Mouse (Mus musculus) hindlimb bud, embryonic 11.5 days (tissue): Measurements from ENCODE around the gene Rsrc2.
"Not testable (repeated sequence)": the region's sequence is repeated elsewhere in the genome, so short reads cannot be mapped to it uniquely, and the experiment has no call there.

ENCODE experiments used
- DNase-seq: peaks from one replicate; pipeline ENCODE4 v3.0.0-alpha.2; 2012; ENCODE audit warnings: low read depth, low spot score; ENCODE audit errors: extremely low spot score

Rsrc2 gene

GRCm38 (mm10) chr5:123749065-123750064, at the start of gene Rsrc2, which contains the start of gene Kntc1:
Gene Rsrc2, minus strand, starts transcription at chr5:123749414.
Gene Kntc1, plus strand, starts transcription at chr5:123749716.
- peak; percentile 97 for DNase-seq

GRCm38 (mm10) chr5:123793081-123793480, 43.9 kb upstream of the Rsrc2 start:
- DNase-seq: no peak

DNA sequence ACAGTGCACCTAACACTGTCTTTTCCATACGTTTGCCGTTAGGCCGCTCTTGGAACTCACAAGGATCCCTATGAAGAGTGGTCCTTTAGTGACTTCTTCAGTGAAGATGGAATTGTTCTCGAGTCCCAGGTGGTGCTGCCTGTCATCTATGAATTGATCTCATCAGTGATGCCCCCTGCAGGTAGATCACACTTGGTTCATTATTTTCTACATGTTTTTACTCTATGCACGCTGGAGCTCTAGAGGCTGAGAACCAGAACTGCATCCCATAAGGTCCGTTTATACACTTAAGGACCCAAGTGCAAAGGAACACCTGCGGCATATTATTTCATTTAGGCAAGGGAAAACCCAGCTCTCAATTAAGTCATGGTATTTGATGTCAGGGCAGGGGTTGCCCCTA, 39.8 kb upstream of the Rsrc2 start:
- DNase-seq: no peak

DNA sequence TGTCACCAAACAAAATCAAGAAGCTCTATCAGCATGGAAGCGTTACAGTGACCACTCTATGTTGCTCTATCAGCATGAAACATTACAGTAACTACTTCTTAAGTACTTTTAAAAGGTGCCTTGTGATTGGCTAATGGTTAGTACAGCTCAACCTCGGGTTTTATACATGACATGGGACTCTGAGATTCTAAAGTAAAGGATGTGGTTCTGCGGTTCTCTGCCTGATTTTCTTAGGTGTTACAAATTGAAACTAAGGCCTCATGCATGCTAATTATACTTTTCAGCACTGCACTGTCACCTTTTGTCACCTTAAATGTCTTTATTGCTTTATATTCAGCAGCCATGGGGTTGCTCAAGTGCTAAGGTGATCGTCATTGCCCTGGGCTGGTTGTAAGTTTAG, 32.6 kb upstream of the Rsrc2 start:
- DNase-seq: no peak

GRCm38 (mm10) chr5:123780716-123781115, 31.5 kb upstream of the Rsrc2 start:
- DNase-seq: no peak

DNA sequence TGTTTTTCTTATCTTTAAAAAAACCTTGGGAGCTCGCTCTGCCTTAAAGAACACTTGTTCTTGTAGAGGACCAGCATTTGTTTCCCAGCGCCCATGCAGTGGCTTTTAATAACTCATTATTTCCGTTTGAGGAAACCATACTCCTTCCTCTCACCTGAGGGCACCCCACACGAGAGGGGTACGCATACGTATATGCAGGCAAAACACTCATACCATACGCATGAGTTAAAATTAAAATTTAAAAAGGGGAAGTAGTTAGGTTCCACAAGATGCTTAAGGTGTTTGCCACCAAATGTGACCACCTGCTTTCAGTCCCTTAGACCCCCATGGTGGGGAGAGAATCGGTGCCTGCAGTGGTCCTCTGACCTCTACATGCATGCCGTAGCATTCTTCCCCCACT, 24.2 kb upstream of the Rsrc2 start:
- DNase-seq: no peak

DNA sequence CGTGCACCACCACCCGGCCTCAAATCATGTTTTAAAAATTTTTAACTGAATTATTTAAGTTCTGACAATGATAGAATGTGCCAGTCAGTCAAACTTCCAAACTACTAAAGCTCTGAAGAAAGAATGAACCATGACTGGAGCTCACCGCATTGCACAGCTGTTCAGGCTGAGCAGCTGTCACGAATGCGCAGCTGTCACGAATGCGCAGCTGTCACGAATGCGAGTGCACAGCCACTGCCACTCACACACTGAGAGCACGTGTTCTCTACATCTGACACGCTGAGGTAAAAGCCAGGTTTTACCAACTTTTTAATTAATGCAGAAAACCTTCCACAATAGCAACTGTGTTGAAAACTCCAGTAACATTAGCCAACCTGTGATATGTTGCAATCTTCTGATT, 17.2 kb upstream of the Rsrc2 start:
- not testable (repeated sequence) for DNase-seq

DNA sequence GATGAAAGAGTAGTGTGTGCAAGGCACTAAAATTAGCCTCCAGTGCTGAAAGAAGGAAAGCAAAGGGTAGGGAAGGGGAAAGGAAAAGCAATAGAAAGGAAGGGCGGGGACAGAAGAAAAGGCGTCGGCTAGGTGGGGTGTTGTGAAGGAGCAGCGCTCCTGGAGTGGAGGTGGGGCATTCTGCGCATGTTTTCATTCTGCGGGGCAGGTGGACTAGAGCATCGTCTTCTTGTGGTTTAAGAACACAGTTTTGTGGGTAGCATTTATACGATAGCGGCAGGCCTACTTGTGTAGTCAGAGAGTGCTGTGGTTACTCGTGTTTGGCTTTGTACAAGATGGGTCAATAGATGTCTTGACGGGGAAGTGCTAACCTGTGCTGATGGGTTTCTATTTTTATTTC, 16.3 kb upstream of the Rsrc2 start:
- DNase-seq: no peak

DNA sequence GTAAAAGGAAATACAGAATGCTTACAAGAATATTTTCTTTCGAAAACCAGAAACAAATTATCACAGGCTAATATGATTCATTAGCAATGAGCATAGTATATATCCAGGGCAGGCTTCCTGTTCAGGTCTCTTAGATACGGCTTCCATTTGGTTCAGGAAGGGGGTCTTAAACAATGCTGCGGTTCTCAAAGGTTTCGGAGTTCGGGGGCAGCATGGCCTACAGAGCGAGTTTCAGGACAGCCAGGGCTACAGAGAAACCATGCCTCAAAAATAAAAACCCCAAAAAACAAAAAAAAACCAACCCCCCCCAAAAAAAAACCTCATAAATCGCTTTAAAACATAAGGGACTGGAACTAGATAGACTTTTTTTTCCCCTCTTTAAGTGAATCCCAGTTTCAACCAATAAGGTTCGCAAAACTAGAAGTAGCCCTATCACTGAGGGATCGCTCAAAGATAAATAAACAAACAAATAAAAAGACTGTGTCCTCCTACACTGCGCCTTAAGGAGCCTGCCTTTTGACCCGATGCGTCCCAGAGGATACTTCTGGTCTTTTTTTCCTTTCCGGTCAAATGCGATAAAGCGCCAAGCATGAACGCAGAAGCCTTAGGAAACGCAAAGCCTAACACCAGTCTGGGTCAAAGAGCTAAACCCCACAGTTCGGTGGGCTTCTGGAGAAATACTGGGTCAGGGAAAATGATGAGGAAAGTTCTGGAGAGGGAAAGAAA, 712 bp downstream of the Rsrc2 start:
- DNase-seq: no peak

DNA sequence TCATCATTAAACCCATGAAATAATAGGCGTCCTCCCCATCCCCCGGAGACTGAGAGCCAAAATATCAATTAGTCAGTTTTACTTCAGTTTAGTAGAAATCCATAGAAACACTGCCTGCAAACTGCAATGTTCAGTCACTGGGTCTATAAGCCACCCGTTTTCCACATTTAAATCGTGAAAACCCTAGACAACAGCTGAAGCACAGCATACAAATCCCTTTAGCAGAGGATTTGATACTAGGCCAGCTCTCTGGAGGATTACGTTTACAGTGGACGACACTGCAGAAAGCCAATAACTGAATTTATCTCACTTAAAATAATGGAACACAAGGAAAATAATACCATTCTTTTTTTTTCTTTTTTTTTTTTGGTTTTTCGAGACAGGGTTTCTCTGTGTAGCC, 1.6 kb downstream of the Rsrc2 start:
- DNase-seq: no peak

DNA sequence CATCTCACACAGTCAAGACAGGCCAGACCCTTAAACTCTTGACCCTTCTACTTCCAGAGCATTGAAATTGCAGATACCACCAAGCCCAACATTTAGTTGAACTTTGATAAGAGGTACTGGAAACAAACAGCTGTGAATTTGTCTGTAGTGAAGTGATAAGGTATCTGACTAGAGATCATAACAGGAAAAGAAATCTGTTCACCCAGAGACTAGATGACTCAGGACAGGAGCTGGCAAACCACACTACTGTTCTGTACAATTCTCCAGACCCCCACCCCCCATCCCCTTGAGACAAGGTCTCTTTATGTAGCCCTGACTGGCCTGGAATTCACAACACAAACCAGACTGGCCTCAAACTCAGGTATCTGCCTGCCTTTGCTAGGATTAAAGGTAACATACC, 3.0 kb downstream of the Rsrc2 start:
- no peak for DNase-seq

GRCm38 (mm10) chr5:123744358-123744757, 4.9 kb downstream of the Rsrc2 start:
- no peak for DNase-seq

DNA sequence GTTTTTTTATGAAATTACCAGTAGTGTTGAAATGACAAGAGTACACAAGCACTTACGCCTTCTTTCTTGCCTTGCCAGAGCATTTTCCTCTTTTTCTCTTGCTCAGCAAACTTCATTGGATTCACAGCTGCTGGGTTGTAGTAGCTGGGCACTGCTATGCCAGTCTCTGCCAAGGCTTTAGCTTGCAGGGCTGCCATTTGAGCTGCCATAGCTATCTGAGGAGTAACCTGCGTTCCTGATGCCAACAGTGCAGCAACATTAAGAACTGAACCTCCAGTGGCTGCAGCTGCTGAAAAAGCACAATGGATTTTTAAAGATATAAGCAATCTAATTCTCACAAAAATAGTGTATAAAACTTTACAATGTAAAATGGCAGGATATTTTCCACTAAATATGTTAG, 18.2 kb downstream of the Rsrc2 start:
- DNase-seq: no peak

- not testable (repeated sequence) for DNase-seq
Measured at GRCm38 (mm10) chr5:123723816-123724215, 25.4 kb downstream of the Rsrc2 start.

DNA sequence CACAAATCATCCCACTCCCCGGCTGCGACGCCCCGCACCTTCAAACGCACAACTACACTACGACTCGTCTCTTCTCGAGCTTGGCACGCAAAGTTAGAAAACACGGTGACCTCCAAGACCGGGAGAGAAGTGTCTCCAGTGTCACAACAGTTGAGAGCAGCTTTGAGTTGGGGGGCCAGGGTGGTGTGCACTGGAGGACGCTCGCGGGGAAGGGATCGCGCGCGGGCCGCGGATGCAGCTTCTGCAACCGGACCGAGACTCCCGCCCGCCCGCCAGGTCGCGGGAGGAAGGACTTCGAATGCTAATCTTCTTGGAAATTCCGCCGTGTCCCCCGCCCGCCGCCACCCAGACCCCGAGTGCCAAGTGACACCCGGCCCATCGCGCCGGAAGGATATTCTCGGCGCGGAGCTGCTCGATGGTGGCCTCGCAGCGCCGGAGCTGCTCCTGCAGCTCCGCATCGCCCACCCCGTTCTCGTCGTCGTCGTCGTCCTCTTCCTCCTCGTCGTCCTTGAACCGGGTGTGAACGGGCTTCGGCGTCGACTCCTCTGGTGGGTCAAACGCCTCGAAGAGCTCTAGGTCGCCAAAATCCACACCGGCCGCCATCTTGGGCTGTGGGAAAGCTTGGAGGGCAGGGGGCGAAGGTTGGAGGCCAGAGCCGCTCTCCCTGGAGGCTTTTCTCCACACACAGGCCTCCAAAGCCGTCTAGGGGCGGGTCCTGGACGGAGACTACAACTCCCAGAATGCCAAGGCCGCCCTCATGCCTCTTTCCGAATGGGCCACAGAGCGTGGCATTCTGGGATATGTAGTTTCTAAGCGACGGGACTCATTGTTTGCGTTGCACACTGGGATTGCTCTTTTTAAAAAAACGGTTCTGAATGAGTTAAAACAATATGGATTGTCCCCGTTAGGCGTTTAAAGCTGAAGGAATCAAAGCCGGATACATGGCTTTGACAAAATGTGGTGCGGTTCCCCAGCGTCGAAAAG, 28.6 kb downstream of the Rsrc2 start, which contains the start of gene Zcchc8:
Gene Zcchc8 (minus strand): TSS at position 773 of the 984 bp plus-strand sequence.
- peak; percentile 99 for DNase-seq

- no peak for DNase-seq
Measured at GRCm38 (mm10) chr5:123714622-123715021, 34.6 kb downstream of the Rsrc2 start.

GRCm38 (mm10) chr5:123713782-123714181, 35.4 kb downstream of the Rsrc2 start:
- DNase-seq: no peak

GRCm38 (mm10) chr5:123709571-123709970, 39.6 kb downstream of the Rsrc2 start:
- no peak for DNase-seq

DNA sequence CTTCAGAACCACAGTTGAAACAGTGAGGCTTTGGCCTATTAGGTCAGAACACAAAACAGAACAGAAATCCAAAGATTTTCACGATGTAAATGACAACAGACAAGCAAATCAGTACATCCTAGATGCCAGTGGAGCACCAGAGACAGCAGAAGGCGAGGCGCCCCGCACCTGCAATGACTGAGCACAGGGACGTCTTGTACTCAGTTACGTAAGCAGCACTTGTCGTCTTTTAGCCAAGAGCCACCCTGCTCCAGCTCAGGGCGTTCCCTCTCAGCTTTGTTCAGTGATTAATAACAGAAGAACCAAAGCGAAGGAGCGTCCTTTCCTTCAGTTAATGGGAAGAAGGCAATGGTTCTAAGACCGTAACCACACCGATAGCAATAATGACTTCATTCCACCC, 40.6 kb downstream of the Rsrc2 start:
- DNase-seq: no peak

GRCm38 (mm10) chr5:123700625-123701024, 48.6 kb downstream of the Rsrc2 start:
- DNase-seq: no peak

DNA sequence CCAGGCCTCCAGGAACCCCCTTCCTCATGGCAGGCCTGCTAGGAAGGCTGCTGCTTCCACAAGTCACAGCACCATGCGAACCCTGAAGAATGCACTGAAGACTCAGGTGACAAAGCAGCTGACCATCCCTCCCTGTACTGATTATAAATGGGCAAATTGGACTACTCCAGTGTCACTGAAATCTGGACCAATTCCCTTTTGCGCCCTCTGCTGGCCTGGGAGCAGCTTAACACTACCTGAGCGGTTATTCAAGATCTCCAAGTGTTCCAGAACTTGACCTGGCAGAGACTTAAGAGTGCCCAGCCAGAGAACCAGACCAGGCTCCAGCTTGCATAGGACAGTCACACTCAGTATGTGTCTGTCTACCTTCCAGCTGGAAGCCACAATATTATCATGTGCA, 50.0 kb downstream of the Rsrc2 start:
- no peak for DNase-seq
